Mouse (Mus musculus) lung, embryonic 14.5 days (tissue): ENCODE measurements at regions not wholly inside any gene's neighbourhood (a gene's known extent, or its start where the extent isn't known, plus 50 kb on each side); places are given as distances from the start of the nearest gene placed in this dataset.

ENCODE experiments used
- ATAC-seq: fragments of 200-750 bp; cut with Nextera tagmentation; 2 replicates; pipeline ENCODE4 v1.8.0; 2017; ENCODE audit warnings: mild to moderate bottlenecking, moderate TSS enrichment, moderate library complexity; ENCODE audit not compliant: insufficient read depth
- DNase-seq: peaks from one replicate; pipeline ENCODE4 v3.0.0-alpha.2; 2015
- H3K27ac ChIP-seq: fragments of 300-500 bp; sonication (generic); 2 replicates; pipeline ENCODE4 v1.5.1; 2014; ENCODE audit warnings: low read depth, mild to moderate bottlenecking, moderate library complexity
- H3K27me3 ChIP-seq: fragments of 300-500 bp; sonication (generic); 2 replicates; pipeline ENCODE4 v1.6.1; 2014; ENCODE audit warnings: low read length, control low read depth; ENCODE audit not compliant: insufficient read depth
- H3K36me3 ChIP-seq: fragments of 300-500 bp; sonication (generic); 2 replicates; pipeline ENCODE4 v1.6.1; 2014; ENCODE audit warnings: control low read depth; ENCODE audit not compliant: insufficient read depth
- H3K4me1 ChIP-seq: fragments of 300-500 bp; sonication (generic); 2 replicates; pipeline ENCODE4 v1.6.1; 2014; ENCODE audit warnings: antibody characterized with exemption, control low read depth; ENCODE audit not compliant: insufficient read depth
- H3K4me2 ChIP-seq: fragments of 300-500 bp; sonication (generic); 2 replicates; pipeline ENCODE4 v1.6.1; 2014; ENCODE audit warnings: mild to moderate bottlenecking
- H3K4me3 ChIP-seq: fragments of 300-500 bp; sonication (generic); 2 replicates; pipeline ENCODE4 v1.5.1; 2014; ENCODE audit warnings: low read depth, low read length
- H3K9ac ChIP-seq: fragments of 300-500 bp; sonication (generic); 2 replicates; pipeline ENCODE4 v1.6.1; 2014
- H3K9me3 ChIP-seq: fragments of 300-500 bp; sonication (generic); 2 replicates; pipeline ENCODE4 v1.6.1; 2016; ENCODE audit warnings: low read depth, low read length, control low read depth
- CTCF ChIP-seq: IDR thresholded peaks from 2 replicates; pipeline ENCODE4 v1.5.1; 2016; ENCODE audit warnings: antibody characterized with exemption, low read depth
- WGBS: fragments of 180-500 bp; shearing (Covaris S2); extraction: QIAGEN DNeasy Blood & Tissue Kit; methylation state at CpG from one replicate; pipeline ENCODE4 v1.1.7; 2014; 5-methylcytosine and 5-hydroxymethylcytosine counted together

GRCm38 (mm10) chr16:93365236-93365951 lies 238.5 kb downstream of the Setd4 start:
- WGBS, result 39% methylated on average over 3 of the region's 3 CpGs
- H3K27ac ChIP-seq, result no peak overlapping the region
- no peak for DNase-seq
- H3K9ac ChIP-seq, result no peak overlapping the region
- no peaks in the 10 kb centered on the region for H3K4me1 ChIP-seq
- no peaks in the 10 kb centered on the region for H3K36me3 ChIP-seq
- no peaks in the 10 kb centered on the region for H3K9me3 ChIP-seq
- no peak for TF ChIP-seq CTCF
- no peak overlapping the region for H3K4me2 ChIP-seq
- ATAC-seq, result no peak
- H3K27me3 ChIP-seq, result no peaks in the 10 kb centered on the region
- no peak overlapping the region for H3K4me3 ChIP-seq

DNA sequence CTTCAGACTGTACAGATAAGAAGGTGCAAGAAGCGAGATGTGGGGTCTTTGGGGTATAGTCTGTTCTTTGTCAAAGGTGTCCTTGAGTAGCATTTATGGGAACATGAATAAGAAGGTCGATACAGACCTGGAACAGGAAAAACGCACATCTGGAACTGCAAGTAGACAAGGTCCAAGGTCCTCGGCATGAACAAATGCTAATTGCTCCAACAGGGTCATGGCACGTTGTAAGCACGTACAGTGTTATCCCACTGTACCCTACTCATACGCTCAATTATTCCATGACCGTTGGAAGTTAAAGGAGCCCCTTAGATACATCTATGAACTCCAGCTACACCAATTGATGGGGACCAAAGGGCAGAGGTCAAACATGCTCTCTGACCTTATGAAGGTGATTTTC lies 244.1 kb downstream of the Setd4 start:
- DNase-seq (no peak), ATAC-seq (no peak)
- no peak overlapping the region for H3K27ac ChIP-seq
- no peak overlapping the region for H3K4me2 ChIP-seq
- no peak overlapping the region for H3K9ac ChIP-seq
- no peak for TF ChIP-seq CTCF
- H3K4me3 ChIP-seq, result no peak overlapping the region
- H3K4me1 ChIP-seq, result no peaks in the 10 kb centered on the region
- H3K27me3 ChIP-seq, result no peaks in the 10 kb centered on the region
- H3K9me3 ChIP-seq, result no peaks in the 10 kb centered on the region
- H3K36me3 ChIP-seq, result no peaks in the 10 kb centered on the region
- WGBS, result 75% methylated on average over 8 of the region's 8 CpGs

DNA sequence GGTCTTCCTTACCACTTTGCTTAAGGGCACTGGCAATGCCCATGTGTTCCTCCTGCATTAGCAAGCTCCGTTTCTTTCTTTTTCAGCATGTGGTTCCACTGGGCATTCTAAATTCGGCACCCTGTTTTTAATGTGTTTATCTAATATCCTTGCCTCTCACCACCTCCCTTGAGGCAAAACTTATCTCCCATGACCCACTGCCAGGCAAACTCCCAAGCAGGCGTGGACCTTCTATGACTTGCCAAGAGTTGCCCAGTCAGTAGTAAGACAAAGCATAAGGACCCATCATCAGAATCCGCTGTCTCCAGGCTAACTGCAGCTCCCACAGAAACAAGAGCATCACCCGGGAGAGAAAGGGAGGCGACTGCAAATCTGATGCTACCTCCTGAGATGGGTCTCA lies 245.2 kb downstream of the Setd4 start:
- DNase-seq (no peak), ATAC-seq (no peak)
- no peak overlapping the region for H3K27ac ChIP-seq
- H3K36me3 ChIP-seq, result no peaks in the 10 kb centered on the region
- no peaks in the 10 kb centered on the region for H3K4me1 ChIP-seq
- no peak overlapping the region for H3K4me3 ChIP-seq
- H3K9ac ChIP-seq, result no peak overlapping the region
- no peak for TF ChIP-seq CTCF
- H3K27me3 ChIP-seq, result no peaks in the 10 kb centered on the region
- H3K4me2 ChIP-seq, result no peak overlapping the region
- no peaks in the 10 kb centered on the region for H3K9me3 ChIP-seq
- WGBS, result 81% methylated on average over 6 of the region's 6 CpGs

DNA sequence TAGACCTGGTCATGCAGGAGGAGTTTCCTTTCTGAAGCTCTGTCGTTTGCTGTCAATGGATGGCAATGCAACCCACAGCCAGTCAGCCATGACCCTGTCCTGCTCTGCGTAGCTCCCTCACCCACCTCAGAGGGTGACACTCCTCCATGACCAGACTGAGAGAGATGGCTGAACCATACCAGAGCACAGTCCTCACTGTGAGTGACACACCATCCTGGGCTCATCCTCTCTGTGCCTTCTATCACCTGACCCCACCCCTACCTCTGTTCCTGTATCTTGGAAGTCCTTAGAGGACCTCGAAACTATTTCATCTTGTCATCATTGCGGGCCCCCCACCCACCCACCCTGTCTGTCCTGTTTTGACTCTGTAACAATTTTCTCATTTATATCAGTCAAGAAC lies 245.7 kb downstream of the Setd4 start:
- Histone ChIP-seq H3K4me1 (no peaks in the 10 kb centered on the region), H3K4me2 (no peak overlapping the region), H3K27ac (no peak overlapping the region), H3K9me3 (no peaks in the 10 kb centered on the region), H3K36me3 (no peaks in the 10 kb centered on the region), H3K4me3 (no peak overlapping the region), H3K9ac (no peak overlapping the region), H3K27me3 (no peaks in the 10 kb centered on the region)
- DNase-seq (no peak), ATAC-seq (no peak)
- WGBS, result 70% methylated on average over 4 of the region's 4 CpGs
- TF ChIP-seq CTCF, result no peak

GRCm38 (mm10) chr16:93355204-93355899 lies 248.5 kb downstream of the Setd4 start:
- H3K9ac ChIP-seq, result no peak overlapping the region
- no peaks in the 10 kb centered on the region for H3K36me3 ChIP-seq
- ATAC-seq (no peak), DNase-seq (no peak)
- H3K4me1 ChIP-seq, result no peaks in the 10 kb centered on the region
- no peaks in the 10 kb centered on the region for H3K9me3 ChIP-seq
- no peak overlapping the region for H3K4me3 ChIP-seq
- 71% methylated on average over 11 of the region's 11 CpGs for WGBS
- no peak overlapping the region for H3K4me2 ChIP-seq
- H3K27ac ChIP-seq, result no peak overlapping the region
- TF ChIP-seq CTCF, result no peak
- no peaks in the 10 kb centered on the region for H3K27me3 ChIP-seq

- Histone ChIP-seq H3K36me3 (no peaks in the 10 kb centered on the region), H3K9me3 (no peaks in the 10 kb centered on the region), H3K4me1 (no peaks in the 10 kb centered on the region), H3K4me3 (no peak overlapping the region), H3K27me3 (no peaks in the 10 kb centered on the region), H3K27ac (no peak overlapping the region), H3K9ac (no peak overlapping the region), H3K4me2 (no peak overlapping the region)
- no peak for TF ChIP-seq CTCF
- no peak for DNase-seq
- 36% methylated on average over 6 of the region's 6 CpGs for WGBS
- no peak for ATAC-seq
Measured at GRCm38 (mm10) chr16:93353971-93354370, 249.9 kb downstream of the Setd4 start.

DNA sequence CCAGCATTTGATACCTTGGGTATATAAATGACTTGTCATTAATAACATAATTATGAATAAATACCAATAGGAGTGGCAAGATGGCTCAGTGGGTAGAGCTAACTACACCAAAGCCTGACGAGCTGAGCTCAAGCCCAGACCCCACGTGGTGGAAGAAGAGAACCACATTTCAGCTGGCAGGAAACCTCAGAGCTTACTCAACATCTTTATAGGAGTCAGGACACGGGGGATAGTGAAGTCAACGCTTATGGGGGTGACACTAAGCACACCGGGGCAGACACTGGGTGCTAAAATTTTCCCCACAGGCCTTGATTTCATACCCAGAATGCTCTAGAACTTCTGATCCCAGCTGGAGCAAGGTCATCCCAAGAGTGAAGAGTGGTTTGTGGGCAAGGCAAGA lies 259.3 kb downstream of the Setd4 start:
- TF ChIP-seq CTCF, result no peak
- Histone ChIP-seq H3K36me3 (no peaks in the 10 kb centered on the region), H3K9me3 (no peaks in the 10 kb centered on the region), H3K4me1 (no peaks in the 10 kb centered on the region), H3K4me3 (no peak overlapping the region), H3K27ac (no peak overlapping the region), H3K9ac (no peak overlapping the region), H3K4me2 (no peak overlapping the region), H3K27me3 (no peaks in the 10 kb centered on the region)
- ATAC-seq (no peak), DNase-seq (no peak)
- WGBS, result 75% methylated on average over 5 of the region's 5 CpGs
